Mouse (Mus musculus) CD4-positive, CD25-positive, alpha-beta regulatory T cell (primary cell): ENCODE results near the gene Gm21913. TPM values are rescaled to one million over a fixed set of nuclear protein-coding genes. Genes with fewer than 3 reads are reported as not detected.

Experiments used
- polyA plus RNA-seq: library from polyadenylated mRNA; unstranded; fragments of 100-300 nt; shearing (Covaris generic); gene quantifications from one replicate; pipeline ENCODE4 v1.2.1, GENCODE M21; 2017

Gene Gm21913
- not detected for polyA plus RNA-seq

DNA sequence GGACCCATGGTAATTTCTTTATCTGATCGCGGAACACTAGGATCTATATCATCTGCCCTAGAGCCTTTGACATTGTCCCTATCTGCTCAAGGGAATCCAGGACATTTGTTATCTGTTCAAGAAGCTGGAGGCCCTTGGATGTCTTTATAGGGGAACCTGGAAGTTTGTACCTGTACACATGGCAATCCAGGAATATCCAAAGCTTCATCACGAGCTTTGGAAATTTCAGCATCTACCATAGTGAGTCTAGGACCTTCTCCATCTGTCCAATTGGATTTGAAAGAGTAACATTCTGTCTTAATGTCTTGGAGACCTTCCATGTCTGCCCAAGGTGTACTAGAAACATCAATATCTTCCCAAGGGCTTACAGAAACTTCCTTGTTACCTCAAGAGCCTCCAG lies at the start of gene Gm21913:
TSS of gene Gm21913 (plus strand) at position 301 of the 400 bp plus-strand sequence.

Other genes starting within 250 kb of the Gm21913 start
- gene Gm29110, start 153.4 kb upstream of the Gm21913 start, polyA plus RNA-seq: not detected